8 mouse cellular contexts compared by ENCODE assay signal in the genomic region with DNA sequence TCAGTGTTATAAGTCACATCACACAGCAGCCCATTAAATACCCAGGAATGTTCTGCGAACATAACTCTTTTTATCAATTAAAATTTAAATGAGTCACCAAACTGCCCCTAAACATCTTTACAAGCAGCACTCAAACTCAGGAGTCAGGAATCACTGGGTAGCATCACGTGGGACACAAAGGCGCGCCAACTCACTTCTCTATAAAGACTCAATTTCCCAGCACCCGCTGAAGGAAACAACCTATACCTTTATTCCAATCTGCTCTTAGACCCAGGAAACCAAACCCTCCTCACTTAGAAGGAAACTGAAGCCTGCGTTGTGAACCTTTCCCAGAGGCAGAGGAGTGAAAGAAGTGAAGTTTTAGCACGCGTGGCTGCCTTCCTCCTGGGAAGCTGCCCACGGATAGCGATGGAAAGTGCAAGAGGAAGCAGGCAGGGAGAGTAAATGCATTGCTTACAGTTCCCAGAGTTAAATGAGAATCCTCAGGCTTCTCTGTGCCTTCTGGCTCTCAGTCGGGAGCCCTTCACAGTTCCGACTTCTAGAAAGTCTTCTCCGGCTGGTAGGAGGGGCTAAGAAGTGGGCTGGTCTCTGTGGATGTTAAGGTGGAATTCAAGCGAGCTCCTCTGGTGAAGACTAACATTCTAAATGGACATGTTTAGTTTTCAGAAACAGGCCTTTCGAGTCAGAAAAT. TPM values are rescaled to one million over a fixed set of nuclear protein-coding genes. Genes with fewer than 3 reads are reported as not detected.
A peak's percentile ranks its signal among the peaks of the same experiment; 100 is the strongest.
DNase-seq lines count a peak whose midpoint lies in the region; ATAC-seq and TF ChIP-seq lines count a peak whose summit lies in the region.

Gene Pla2g4a (minus strand): TSS at position 557 of the 691 bp plus-strand sequence.

- H3K4me2 ChIP-seq in hindbrain, embryonic 11.5 days (replicated peaks; ENCODE audit: low read depth, low read length): no peak within 1 kb of the TSS; the same call in 1 of the 2 replicates

- peak within 1 kb of the TSS; percentile 39; the same call in 1 of the 2 replicates for H3K4me3 ChIP-seq in E14TG2a.4 (replicated peaks; ENCODE audit: low read length)
- H3K4me3 ChIP-seq in hindbrain, embryonic 11.5 days (ENCODE audit: low read depth, low read length): peak within 1 kb of the TSS; percentile 4; the same call in 1 of the 2 replicates

- TF ChIP-seq POLR2A in brain, embryonic 14.5 days (IDR thresholded peaks at IDR 0.05; ENCODE audit: borderline replicate concordance, extremely low read depth, insufficient read depth, insufficient read length, poor library complexity, severe bottlenecking): no peak

- 27% methylated on average over 15 of the region's 15 CpGs for WGBS in hindbrain, embryonic 11.5 days

- 0 out of 2 replicates have a peak, but pooled peaks cover 3% of the 10 kb centered on the region for H3K27me3 ChIP-seq in E14TG2a.4 (ENCODE audit: insufficient read depth, low read length)
- no peaks in the 10 kb centered on the region for H3K27me3 ChIP-seq in hindbrain, embryonic 11.5 days (ENCODE audit: control insufficient read depth, insufficient read depth, low read length)

- intact Hi-C loops in left cerebral cortex, postnatal 36 days (cut with DNase I): no loop called here

- ATAC-seq in frontal cortex, adult (ENCODE audit: low TSS enrichment): peak; percentile 89
- no peak for ATAC-seq in hindbrain, embryonic 11.5 days (ENCODE audit: low FRiP score)
- ATAC-seq in megakaryocyte-erythroid progenitor cell, adult 5-6 weeks (replicated peaks; ENCODE audit: low FRiP score, low TSS enrichment, poor library complexity, severe bottlenecking): peak; percentile 93

- no peaks in the 10 kb centered on the region for H3K9me3 ChIP-seq in E14TG2a.4 (ENCODE audit: low read length)
- H3K9me3 ChIP-seq in hindbrain, embryonic 11.5 days (ENCODE audit: control insufficient read depth, low read length): no peaks in the 10 kb centered on the region

- DNase-seq in brain, embryonic 14.5 days (ENCODE audit: low read depth): peak; percentile 33
- peak; percentile 23 for DNase-seq in hindbrain, embryonic 11.5 days (ENCODE audit: low spot score)
- DNase-seq in left cerebral cortex, postnatal 36 days (ENCODE audit: low spot score in 2 of 2): peak; percentile 23 to 26
- DNase-seq in skeletal muscle tissue, adult 2 months (ENCODE audit: low read depth, low spot score): peak; percentile 41
- DNase-seq in cerebellum, postnatal 4 days (ENCODE audit: low spot score in 2 of 2): no peak

- no peak within 1 kb of the TSS for H3K27ac ChIP-seq in hindbrain, embryonic 11.5 days (ENCODE audit: low read depth, low read length)

- TF ChIP-seq CTCF in E14TG2a.4 (conservative IDR thresholded peaks at IDR 0.05; ENCODE audit: low read length): no peak
- TF ChIP-seq CTCF in brain, embryonic 14.5 days (IDR thresholded peaks at IDR 0.05; ENCODE audit: borderline replicate concordance, extremely low read depth, insufficient read depth, insufficient read length): no peak

- no peaks in the 10 kb centered on the region; the same call in 1 of the 2 replicates for H3K4me1 ChIP-seq in E14TG2a.4 (replicated peaks; ENCODE audit: low read depth, low read length)
- no peaks in the 10 kb centered on the region for H3K4me1 ChIP-seq in hindbrain, embryonic 11.5 days (replicated peaks; ENCODE audit: control insufficient read depth, insufficient read depth, low read length)

- H3K9ac ChIP-seq in hindbrain, embryonic 11.5 days (ENCODE audit: low read depth, low read length): no peak within 1 kb of the TSS

- H3K36me3 ChIP-seq in E14TG2a.4 (ENCODE audit: insufficient read depth, low read length): no peaks in the 10 kb centered on the region
- no peaks in the 10 kb centered on the region for H3K36me3 ChIP-seq in hindbrain, embryonic 11.5 days (ENCODE audit: control insufficient read depth, insufficient read depth, low read length)

RNA-seq across cellular contexts. Expression of gene Pla2g4a, which starts in this region (rescaled TPM):
- polyA plus RNA-seq in brain, embryonic 14.5 days (2012; rRNA removed): 1.0 and 1.4 TPM in 2 replicates
- polyA plus RNA-seq in hindbrain, embryonic 11.5 days (2014; fragmentation: Nextera tagmentation; extraction: Ambion mirVana): 5.3 and 8.7 TPM in 2 replicates
- 1 to 10 TPM; 1.6 to 1.8 TPM for total RNA-seq in left cerebral cortex, postnatal 36 days (2021)
- total RNA-seq in megakaryocyte-erythroid progenitor cell, adult 5-6 weeks (2014; fragmentation: Nextera tagmentation): 14.5 and 16.9 TPM in 2 replicates
- total RNA-seq in megakaryocyte-erythroid progenitor cell, adult 5-6 weeks (2017): 80.7 and 82.2 TPM in 2 replicates

Comparison
In these comparisons a context has a peak if more than half of its experiments do, and no peak if none do; other contexts are left out.
1. RNA of gene Pla2g4a (total RNA-seq): 14.5 to 82.2 TPM in megakaryocyte-erythroid progenitor cell, adult 5-6 weeks; 1.6 to 1.8 TPM in left cerebral cortex, postnatal 36 days; every median in the first group is over 4 times any median in the second.
2. DNase-seq: peak in brain, embryonic 14.5 days (single experiment), hindbrain, embryonic 11.5 days (single experiment), left cerebral cortex, postnatal 36 days (2 of 2) and skeletal muscle tissue, adult 2 months (single experiment); none in cerebellum, postnatal 4 days (0 of 2).